19 mouse cellular contexts compared by ENCODE assay signal in genomic region chr1:50572066-50572465, GRCm38 (mm10).
DNase-seq lines count a peak whose midpoint lies in the region.
"Had no signal": no experiment of that assay in that cellular context is flagged by ENCODE, and none has a peak within 500 bp of the region (broad histone marks: within the 10 kb centered on the region; RNA-seq: fewer than 3 reads in every experiment).

No protein-coding gene starts in this region.

- intact Hi-C loops in left cerebral cortex, postnatal 4 days (cut with DNase I): no loop called here

- peak; percentile 17 for DNase-seq in left cerebral cortex, adult 11 months (ENCODE audit: low spot score)
- DNase-seq in left cerebral cortex, postnatal 4 days: no peak
- DNase-seq in right cerebral cortex, adult 18-20 months: peak; percentile 20
- no peak for DNase-seq in right cerebral cortex, postnatal 25 days
- peak; percentile 56 for DNase-seq in brain, adult 2 months (ENCODE audit: low read depth, low spot score)
- peak; percentile 29 for DNase-seq in telencephalon, adult 2 months (ENCODE audit: low read depth, low spot score)
- DNase-seq in adrenal gland, adult 18-20 months (ENCODE audit: low spot score in 2 of 2): no peak
- DNase-seq: adrenal gland, postnatal 10 days; adrenal gland, postnatal 36 days; cerebellum, adult 11 months; cerebellum, adult 2 months; cerebellum, adult 9-11 months; cerebellum, postnatal 25 days; forebrain, postnatal 0 days; gastrocnemius, postnatal 10 days; gastrocnemius, postnatal 36 days; heart, adult 2 months; heart, postnatal 14 days; heart, postnatal 4 days had no signal

Comparison
In these comparisons a context has a peak if more than half of its experiments do, and no peak if none do; other contexts are left out.
1. DNase-seq: peak in left cerebral cortex, adult 11 months (single experiment), right cerebral cortex, adult 18-20 months (single experiment), brain, adult 2 months (single experiment) and telencephalon, adult 2 months (single experiment); none in left cerebral cortex, postnatal 4 days (single experiment), right cerebral cortex, postnatal 25 days (single experiment) and adrenal gland, adult 18-20 months (0 of 2).